Mouse (Mus musculus): ENCODE data around the gene Dpf1.

- TF ChIP-seq TAL1 (IDR thresholded peaks at IDR 0.05; ENCODE audit: low read length) (no peak), GATA1 (IDR thresholded peaks at IDR 0.05; ENCODE audit: low read length) (no peak)
These were observed 42.5 kb downstream of the Dpf1 start for GRCm38 (mm10) chr7:29346212-29346611.

Measured in erythroblast, embryonic 14.5 days (primary cell).